Mouse (Mus musculus) myocyte (in vitro differentiated cells): ENCODE data around the gene Cdk17.

Experiments used
- CEBPB ChIP-seq: IDR thresholded peaks from 2 replicates; pipeline ENCODE4 v1.6.1; 2011; ENCODE audit warnings: mild to moderate bottlenecking, moderate library complexity; ENCODE audit not compliant: poor library complexity, insufficient read depth, severe bottlenecking
- E2F4 ChIP-seq: IDR thresholded peaks from one replicate; pipeline ENCODE4 v1.6.1; 2011; ENCODE audit warnings: mild to moderate bottlenecking, control low read depth, moderate library complexity; ENCODE audit not compliant: insufficient read depth
- MAX ChIP-seq: IDR thresholded peaks from one replicate; pipeline ENCODE4 v1.6.1; 2011; ENCODE audit warnings: low read depth, mild to moderate bottlenecking, control low read depth
- MYOD1 ChIP-seq, 3 experiments: IDR thresholded peaks; one replicate each; pipeline ENCODE4 v1.6.1; 2011; ENCODE audit warnings: control low read depth in 2 of 3, low read depth in 2 of 3, mild to moderate bottlenecking in 2 of 3, moderate library complexity in 1 of 3; ENCODE audit not compliant: insufficient read length in 2 of 3, control insufficient read depth in 1 of 3
- MYOG ChIP-seq, 3 experiments: IDR thresholded peaks; one replicate each; pipeline ENCODE4 v1.6.1; 2011; ENCODE audit warnings: control low read depth in 2 of 3, low read depth in 2 of 3, mild to moderate bottlenecking in 2 of 3; ENCODE audit not compliant: insufficient read length in 2 of 3, control insufficient read depth in 1 of 3, insufficient read depth in 1 of 3
- POLR2A ChIP-seq: IDR thresholded peaks from one replicate; pipeline ENCODE4 v1.6.1; 2011; ENCODE audit warnings: low read depth, mild to moderate bottlenecking, control low read depth, moderate library complexity; ENCODE audit not compliant: insufficient read length
- POLR2AphosphoS2 ChIP-seq: IDR thresholded peaks from one replicate; pipeline ENCODE4 v1.6.1; 2011; ENCODE audit warnings: low read depth, control low read depth; ENCODE audit not compliant: insufficient read length
- SRF ChIP-seq: IDR thresholded peaks from one replicate; pipeline ENCODE4 v1.6.1; 2011; ENCODE audit warnings: low read depth; ENCODE audit not compliant: control insufficient read depth, insufficient read length
- TCF12 ChIP-seq: IDR thresholded peaks from one replicate; pipeline ENCODE4 v1.6.1; 2011; ENCODE audit warnings: mild to moderate bottlenecking, control low read depth; ENCODE audit not compliant: poor library complexity, insufficient read depth, severe bottlenecking
- TCF3 ChIP-seq: IDR thresholded peaks from one replicate; pipeline ENCODE4 v1.6.1; 2011; ENCODE audit warnings: low read depth, control low read depth; ENCODE audit not compliant: insufficient read length

DNA sequence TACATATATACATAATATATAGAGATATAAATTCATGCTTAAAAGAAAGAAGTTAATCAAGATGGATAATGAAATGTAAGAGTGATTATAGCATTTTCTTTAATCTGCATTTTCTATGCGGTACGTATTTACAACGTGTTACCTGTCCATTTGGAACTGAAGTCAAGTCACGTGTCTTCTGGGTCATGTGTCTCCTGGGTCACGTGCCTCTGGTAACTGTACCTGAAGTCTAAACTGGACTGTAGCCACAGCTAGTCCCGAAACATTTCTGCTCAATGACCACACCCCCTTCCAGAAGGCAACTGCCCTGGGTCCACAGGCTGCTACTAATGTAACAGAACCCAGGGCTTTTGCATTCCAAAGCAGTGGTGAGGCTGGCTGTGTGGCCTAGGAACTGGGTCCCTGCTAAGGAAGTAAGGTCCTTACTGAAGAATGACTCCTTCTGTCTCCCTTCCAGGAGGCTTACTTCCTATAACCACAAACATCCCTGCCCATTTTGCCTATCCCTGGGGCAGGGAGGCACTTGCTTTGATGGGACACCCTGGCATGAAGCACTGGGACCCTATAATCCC, 110.3 kb downstream of the Cdk17 start:
- no peak for TF ChIP-seq POLR2AphosphoS2
- TF ChIP-seq MYOG (IDR thresholded peaks at IDR 0.05; ENCODE audit: control insufficient read depth in 1 of 3, insufficient read depth in 1 of 3, insufficient read length in 2 of 3, low read depth in 2 of 3): no peak
- no peak for TF ChIP-seq POLR2A
- no peak for TF ChIP-seq TCF12
- TF ChIP-seq MAX: no peak
- no peak for TF ChIP-seq CEBPB
- no peak for TF ChIP-seq E2F4
- TF ChIP-seq MYOD1 (IDR thresholded peaks at IDR 0.05; ENCODE audit: control insufficient read depth in 1 of 3, insufficient read length in 2 of 3, low read depth in 2 of 3): no peak
- no peak for TF ChIP-seq TCF3
- TF ChIP-seq SRF: no peak
